Mouse (Mus musculus) limb, embryonic 10.5 days (tissue): Measurements from ENCODE around the gene Abcc1. TPM values are rescaled to one million over a fixed set of nuclear protein-coding genes. Genes with fewer than 3 reads are reported as not detected.

Source experiments
- DNase-seq: peaks from one replicate; pipeline ENCODE4 v3.0.0-alpha.2; 2017; ENCODE audit warnings: low spot score
- H3K27ac ChIP-seq: fragments of 300-500 bp; sonication (generic); 2 replicates; pipeline ENCODE4 v1.5.1; 2016; ENCODE audit warnings: mild to moderate bottlenecking
- H3K27me3 ChIP-seq: fragments of 300-500 bp; sonication (generic); 2 replicates; pipeline ENCODE4 v1.6.1; 2016; ENCODE audit warnings: low read depth, mild to moderate bottlenecking; ENCODE audit not compliant: poor library complexity, severe bottlenecking
- H3K36me3 ChIP-seq: fragments of 300-500 bp; sonication (generic); 2 replicates; pipeline ENCODE4 v1.6.1; 2016; ENCODE audit warnings: mild to moderate bottlenecking, moderate library complexity
- H3K4me1 ChIP-seq: fragments of 300-500 bp; sonication (generic); 2 replicates; pipeline ENCODE4 v1.6.1; 2016
- H3K4me3 ChIP-seq: fragments of 300-500 bp; sonication (generic); 2 replicates; pipeline ENCODE4 v1.5.1; 2016; ENCODE audit warnings: mild to moderate bottlenecking, moderate library complexity
- H3K9me3 ChIP-seq: fragments of 300-500 bp; sonication (generic); replicated peaks from 2 replicates; pipeline ENCODE4 v1.6.1; 2016; ENCODE audit warnings: mild to moderate bottlenecking
- WGBS: fragments of 180-500 bp; shearing (Covaris S2); methylation state at CpG from one replicate; pipeline ENCODE4 v1.1.7; 2016; 5-methylcytosine and 5-hydroxymethylcytosine counted together
- polyA plus RNA-seq: library from polyadenylated mRNA; unstranded; fragments of >200 nt; fragmentation: Nextera tagmentation; extraction: Ambion mirVana; gene quantifications from 2 replicates; pipeline ENCODE4 v1.2.1, GENCODE M21; 2016

Gene Abcc1
- polyA plus RNA-seq, 1 experiment from 2014 or later = 12.3 TPM

DNA sequence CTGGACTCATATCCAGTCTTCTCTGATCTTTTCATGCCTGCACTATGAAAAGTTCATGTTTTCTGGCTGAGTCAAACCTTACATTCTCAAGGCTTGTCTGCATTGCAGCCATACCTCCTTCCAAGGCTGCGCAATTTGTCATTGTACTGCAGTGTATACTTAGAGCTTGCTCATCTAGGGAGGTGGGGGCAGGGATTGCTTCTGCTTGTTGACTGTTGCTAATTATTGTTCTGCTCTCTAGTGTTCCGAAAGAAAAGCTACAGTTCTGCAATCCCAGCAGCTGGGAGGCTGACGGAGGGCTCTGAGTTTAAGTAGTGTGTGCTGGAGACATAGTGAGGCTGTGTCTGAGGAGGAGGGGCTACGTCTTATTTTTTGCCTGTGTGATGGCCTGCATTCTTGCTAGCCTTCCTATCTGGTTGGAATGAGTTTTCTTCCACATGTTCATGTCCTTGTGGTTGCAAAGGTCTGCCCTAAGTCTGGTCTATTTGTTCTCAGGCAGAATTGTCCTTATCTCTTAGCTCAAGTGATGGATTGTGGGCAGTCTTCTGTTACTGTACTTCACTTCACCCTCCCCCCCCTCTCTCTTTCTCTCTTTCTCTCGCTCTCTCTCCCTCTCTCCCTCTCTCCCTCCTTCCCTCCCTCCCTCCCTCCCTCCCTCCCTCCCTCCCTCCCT, 90.2 kb downstream of the Abcc1 start:
- H3K4me3 ChIP-seq = no peak overlapping the region
- H3K27ac ChIP-seq = no peak overlapping the region
- H3K9me3 ChIP-seq = no peaks in the 10 kb centered on the region
- WGBS = 76% methylated on average over 5 of the region's 5 CpGs
- no peaks in the 10 kb centered on the region for H3K4me1 ChIP-seq
- peaks cover 53% of the 10 kb centered on the region for H3K36me3 ChIP-seq
- no peak for DNase-seq
- no peaks in the 10 kb centered on the region for H3K27me3 ChIP-seq

DNA sequence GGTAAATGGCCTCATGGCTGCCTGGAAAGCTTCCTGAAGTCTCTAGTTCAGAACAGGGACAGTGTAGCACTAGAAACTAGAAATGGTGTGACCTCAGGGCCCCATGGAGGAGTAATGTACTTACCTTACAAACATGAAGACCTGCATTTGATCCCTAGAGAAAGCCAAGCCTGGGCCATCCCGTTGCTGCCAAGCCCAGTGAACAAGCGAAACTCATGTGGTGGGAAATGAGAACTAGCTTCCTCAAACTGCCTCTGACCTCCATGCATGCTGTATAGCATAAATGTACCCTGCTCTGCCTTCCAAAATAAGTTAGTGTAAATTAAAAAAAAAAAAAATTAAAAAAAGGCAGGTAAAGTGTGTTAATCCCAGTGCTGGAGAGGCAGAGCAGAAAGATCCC, 101.2 kb downstream of the Abcc1 start:
- Histone ChIP-seq H3K4me3 (no peak overlapping the region), H3K27ac (no peak overlapping the region), H3K9me3 (no peaks in the 10 kb centered on the region), H3K36me3 (peaks cover 89% of the 10 kb centered on the region), H3K4me1 (no peaks in the 10 kb centered on the region), H3K27me3 (no peaks in the 10 kb centered on the region)
- no peak for DNase-seq
- 94% methylated on average over 2 of the region's 2 CpGs for WGBS

DNA sequence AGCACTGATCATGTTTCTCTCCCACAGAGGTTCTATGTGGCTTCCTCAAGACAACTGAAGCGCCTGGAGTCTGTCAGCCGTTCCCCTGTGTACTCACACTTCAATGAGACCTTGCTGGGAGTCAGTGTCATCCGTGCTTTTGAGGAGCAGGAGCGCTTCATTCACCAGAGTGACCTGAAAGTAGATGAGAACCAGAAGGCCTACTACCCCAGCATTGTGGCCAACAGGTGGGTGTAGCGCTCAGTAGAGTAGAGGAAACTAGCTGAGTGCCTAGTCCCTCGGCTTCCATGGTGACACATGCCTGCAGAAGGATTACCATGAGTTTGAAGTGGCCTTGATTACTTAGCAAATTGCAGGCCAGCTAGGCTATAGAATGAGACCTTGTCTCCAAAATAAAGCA, 103.7 kb downstream of the Abcc1 start:
- H3K36me3 ChIP-seq = peaks cover 87% of the 10 kb centered on the region
- H3K27me3 ChIP-seq = no peaks in the 10 kb centered on the region
- 94% methylated on average over 6 of the region's 6 CpGs for WGBS
- no peaks in the 10 kb centered on the region for H3K9me3 ChIP-seq
- no peak overlapping the region for H3K4me3 ChIP-seq
- no peaks in the 10 kb centered on the region for H3K4me1 ChIP-seq
- no peak overlapping the region for H3K27ac ChIP-seq
- DNase-seq = no peak

- Histone ChIP-seq H3K9me3 (no peaks in the 10 kb centered on the region), H3K4me3 (no peak overlapping the region), H3K27ac (no peak overlapping the region), H3K36me3 (peaks cover 87% of the 10 kb centered on the region), H3K27me3 (no peaks in the 10 kb centered on the region), H3K4me1 (no peaks in the 10 kb centered on the region)
- peak; percentile 8 for DNase-seq
- WGBS = 86% methylated on average over 2 of the region's 2 CpGs
Observed at GRCm38 (mm10) chr16:14468351-14468750, 107.0 kb downstream of the Abcc1 start.

- Histone ChIP-seq H3K36me3 (peaks cover 87% of the 10 kb centered on the region), H3K9me3 (no peaks in the 10 kb centered on the region), H3K4me3 (no peak overlapping the region), H3K27me3 (no peaks in the 10 kb centered on the region), H3K27ac (no peak overlapping the region), H3K4me1 (no peaks in the 10 kb centered on the region)
- DNase-seq = peak; percentile 7
- WGBS = 93% methylated on average over 5 of the region's 5 CpGs
Observed at GRCm38 (mm10) chr16:14468841-14469240, 107.5 kb downstream of the Abcc1 start.

- no peak overlapping the region for H3K4me3 ChIP-seq
- H3K27ac ChIP-seq = no peak overlapping the region
- no peaks in the 10 kb centered on the region for H3K9me3 ChIP-seq
- peak; percentile 7 for DNase-seq
- no peaks in the 10 kb centered on the region for H3K4me1 ChIP-seq
- 94% methylated on average over 5 of the region's 5 CpGs for WGBS
- H3K36me3 ChIP-seq = peaks cover 71% of the 10 kb centered on the region
- no peaks in the 10 kb centered on the region for H3K27me3 ChIP-seq
Observed at GRCm38 (mm10) chr16:14472171-14472570, 110.8 kb downstream of the Abcc1 start.

GRCm38 (mm10) chr16:14473686-14474085, 112.3 kb downstream of the Abcc1 start:
- Histone ChIP-seq H3K9me3 (no peaks in the 10 kb centered on the region), H3K4me1 (no peaks in the 10 kb centered on the region), H3K36me3 (peaks cover 57% of the 10 kb centered on the region), H3K27ac (no peak overlapping the region), H3K4me3 (no peak overlapping the region), H3K27me3 (no peaks in the 10 kb centered on the region)
- 96% methylated on average over 7 of the region's 7 CpGs for WGBS
- peak; percentile 18 for DNase-seq

- H3K4me1 ChIP-seq = no peaks in the 10 kb centered on the region
- H3K9me3 ChIP-seq = no peaks in the 10 kb centered on the region
- no peak overlapping the region for H3K27ac ChIP-seq
- no peaks in the 10 kb centered on the region for H3K27me3 ChIP-seq
- 92% methylated on average over 2 of the region's 2 CpGs for WGBS
- peaks cover 49% of the 10 kb centered on the region for H3K36me3 ChIP-seq
- H3K4me3 ChIP-seq = no peak overlapping the region
- no peak for DNase-seq
Observed at GRCm38 (mm10) chr16:14475001-14475400, 113.6 kb downstream of the Abcc1 start.

DNA sequence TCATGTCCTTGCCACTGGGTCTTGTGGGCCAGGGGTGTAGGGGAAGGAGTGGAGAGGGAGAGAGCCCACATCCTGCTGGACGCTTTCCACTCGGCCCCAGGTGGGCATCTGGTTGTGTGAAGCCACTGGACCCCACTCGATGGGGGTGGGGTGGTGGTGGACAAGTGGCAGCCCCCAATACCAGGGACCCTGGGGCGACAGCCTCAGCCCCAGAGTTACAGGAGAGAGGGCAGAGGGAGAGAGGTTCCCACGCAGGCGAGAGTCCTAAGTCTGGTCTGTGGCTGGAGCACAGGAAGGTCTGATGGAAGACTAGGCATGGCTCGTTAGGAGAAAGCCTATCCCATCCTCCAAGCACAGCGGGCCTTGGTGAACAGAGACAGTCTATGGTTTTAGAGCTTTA, 114.7 kb downstream of the Abcc1 start:
- 85% methylated on average over 8 of the region's 8 CpGs for WGBS
- no peak for DNase-seq
- H3K4me1 ChIP-seq = no peaks in the 10 kb centered on the region
- no peaks in the 10 kb centered on the region for H3K27me3 ChIP-seq
- no peak overlapping the region for H3K4me3 ChIP-seq
- peaks cover 38% of the 10 kb centered on the region for H3K36me3 ChIP-seq
- H3K27ac ChIP-seq = no peak overlapping the region
- no peaks in the 10 kb centered on the region for H3K9me3 ChIP-seq

- Histone ChIP-seq H3K4me3 (no peak overlapping the region), H3K36me3 (peaks cover 34% of the 10 kb centered on the region), H3K4me1 (no peaks in the 10 kb centered on the region), H3K27ac (no peak overlapping the region), H3K27me3 (no peaks in the 10 kb centered on the region), H3K9me3 (no peaks in the 10 kb centered on the region)
- no peak for DNase-seq
- 92% methylated on average over 9 of the region's 9 CpGs for WGBS
Observed at GRCm38 (mm10) chr16:14476701-14477400, 115.5 kb downstream of the Abcc1 start.

DNA sequence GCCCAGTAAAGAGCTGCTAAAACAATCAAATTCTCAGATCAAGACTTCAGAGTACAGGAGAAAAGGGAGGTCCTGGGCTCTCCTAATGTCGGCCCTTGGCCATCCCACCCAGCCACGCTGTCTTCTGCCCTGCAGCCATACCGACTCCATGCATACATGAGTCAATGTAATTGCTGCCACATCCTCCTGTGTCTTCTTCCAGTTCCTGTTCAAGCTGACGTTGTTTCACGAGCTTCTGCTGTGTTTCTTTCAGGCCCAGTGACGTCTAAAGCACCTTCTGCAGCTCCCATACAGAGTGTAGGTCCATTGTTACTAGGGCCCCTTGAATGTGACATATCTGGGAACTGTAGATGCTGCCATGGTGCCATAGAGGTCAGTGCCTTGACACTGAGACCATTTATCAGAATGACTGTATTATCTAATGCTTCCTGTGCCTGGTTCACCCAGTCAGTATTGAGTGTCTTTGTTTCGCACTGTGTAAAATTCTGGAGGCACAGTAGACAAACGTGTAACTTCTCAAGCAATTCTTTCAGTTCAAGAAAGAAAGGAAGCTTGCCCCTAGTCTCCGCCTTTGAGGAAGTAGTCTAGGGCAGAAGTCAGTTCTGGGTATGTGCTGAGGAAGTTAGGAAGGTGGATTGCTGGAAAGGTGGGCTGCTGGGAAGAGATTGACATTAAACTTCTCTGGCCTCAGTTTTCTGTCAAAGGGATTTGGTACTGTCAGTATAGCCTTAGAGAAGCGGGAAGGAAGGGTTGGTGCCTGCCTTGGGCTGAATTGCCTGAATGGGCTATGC, 116.3 kb downstream of the Abcc1 start:
- 83% methylated on average over 10 of the region's 10 CpGs for WGBS
- Histone ChIP-seq H3K9me3 (no peaks in the 10 kb centered on the region), H3K27me3 (no peaks in the 10 kb centered on the region), H3K36me3 (peaks cover 26% of the 10 kb centered on the region), H3K4me1 (no peaks in the 10 kb centered on the region), H3K27ac (no peak overlapping the region), H3K4me3 (no peak overlapping the region)
- no peak for DNase-seq

GRCm38 (mm10) chr16:14479641-14480040, 118.3 kb downstream of the Abcc1 start:
- H3K36me3 ChIP-seq = peaks cover 8% of the 10 kb centered on the region; the same call in 1 of the 2 replicates
- no peak overlapping the region for H3K4me3 ChIP-seq
- 95% methylated on average over 2 of the region's 2 CpGs for WGBS
- no peak overlapping the region for H3K27ac ChIP-seq
- no peak for DNase-seq
- H3K27me3 ChIP-seq = no peaks in the 10 kb centered on the region
- no peaks in the 10 kb centered on the region for H3K9me3 ChIP-seq
- no peaks in the 10 kb centered on the region for H3K4me1 ChIP-seq

- Histone ChIP-seq H3K4me3 (no peak overlapping the region), H3K27ac (no peak overlapping the region), H3K4me1 (no peaks in the 10 kb centered on the region), H3K9me3 (no peaks in the 10 kb centered on the region), H3K27me3 (no peaks in the 10 kb centered on the region), H3K36me3 (no peaks in the 10 kb centered on the region)
- 83% methylated on average over 1 of the region's 1 CpGs for WGBS
- DNase-seq = no peak
Observed at GRCm38 (mm10) chr16:14483221-14483620, 121.9 kb downstream of the Abcc1 start.
